Mouse (Mus musculus) spleen, postnatal 10 days (tissue): ENCODE results near the gene Srsx.
"Not testable (repeated sequence)": the region's sequence is repeated elsewhere in the genome, so short reads cannot be mapped to it uniquely, and the experiment has no call there.

Source experiments
- DNase-seq, 2 experiments: peaks; one replicate each; pipeline ENCODE4 v3.0.0; 2021 to 2022; ENCODE audit warnings: low spot score in 2 of 2

Srsx gene

GRCm38 (mm10) chrX:123222381-123222780 is at the start of gene Srsx:
Srsx (minus strand) TSS chrX:123222481.
- DNase-seq = not testable (repeated sequence)

- DNase-seq = not testable (repeated sequence)
Observed at GRCm38 (mm10) chrX:123246807-123247206, 24.5 kb upstream of the Srsx start, which contains the start of gene Gm17577. Gm17577 (minus strand) TSS chrX:123246907.
